Mouse (Mus musculus) ES-Bruce4 (cell line): ENCODE data around the gene Slc16a9. TPM values are rescaled to one million over a fixed set of nuclear protein-coding genes. Genes with fewer than 3 reads are reported as not detected.
A peak's percentile ranks its signal among the peaks of the same experiment; 100 is the strongest.

Experiments
- H3K27ac ChIP-seq: 2 replicates; pipeline ENCODE4 v1.5.1; 2012; ENCODE audit warnings: low read length, inconsistent platforms; ENCODE audit not compliant: insufficient read depth
- H3K27me3 ChIP-seq: 2 replicates; pipeline ENCODE4 v1.6.1; 2012; ENCODE audit warnings: mild to moderate bottlenecking, low read length, inconsistent platforms; ENCODE audit not compliant: control insufficient read depth, poor library complexity, insufficient read depth, severe bottlenecking
- H3K36me3 ChIP-seq: 2 replicates; pipeline ENCODE4 v1.6.1; 2012; ENCODE audit warnings: inconsistent platforms, mild to moderate bottlenecking, low read length, moderate library complexity; ENCODE audit not compliant: control insufficient read depth, poor library complexity, insufficient read depth, severe bottlenecking
- H3K4me1 ChIP-seq: one replicate; pipeline ENCODE4 v1.8.1; 2011; ENCODE audit warnings: low read length; ENCODE audit not compliant: control insufficient read depth, insufficient read depth
- H3K4me3 ChIP-seq: 2 replicates; pipeline ENCODE4 v1.5.1; 2011; ENCODE audit warnings: low read depth, mild to moderate bottlenecking, low read length
- H3K9ac ChIP-seq: 2 replicates; pipeline ENCODE4 v1.6.1; 2012; ENCODE audit warnings: low read depth, mild to moderate bottlenecking, inconsistent platforms; ENCODE audit not compliant: poor library complexity, severe bottlenecking
- H3K9me3 ChIP-seq: replicated peaks from 2 replicates; pipeline ENCODE4 v1.6.1; 2012; ENCODE audit warnings: mild to moderate bottlenecking, low read length, inconsistent platforms; ENCODE audit not compliant: control insufficient read depth, poor library complexity, insufficient read depth, severe bottlenecking
- CTCF ChIP-seq: IDR thresholded peaks from one replicate; pipeline ENCODE4 v1.8.1; 2011; ENCODE audit warnings: low read depth, low read length
- EP300 ChIP-seq: IDR thresholded peaks from 2 replicates; pipeline ENCODE4 v1.6.1; 2011; ENCODE audit warnings: low read depth, low read length; ENCODE audit not compliant: insufficient read depth
- POLR2A ChIP-seq: IDR thresholded peaks from one replicate; pipeline ENCODE4 v1.8.1; 2011; ENCODE audit warnings: low read length; ENCODE audit not compliant: insufficient read depth
- polyA plus RNA-seq: library from polyadenylated mRNA; stranded (reverse); fragments of >200 nt; gene quantifications from 2 replicates; pipeline ENCODE4 v1.2.4, GENCODE M21; 2011; ENCODE audit warnings: low read depth; ENCODE audit not compliant: missing spikeins, insufficient read depth, insufficient read length

Slc16a9 gene
- polyA plus RNA-seq, result 5.1 and 5.2 TPM in 2 replicates

DNA sequence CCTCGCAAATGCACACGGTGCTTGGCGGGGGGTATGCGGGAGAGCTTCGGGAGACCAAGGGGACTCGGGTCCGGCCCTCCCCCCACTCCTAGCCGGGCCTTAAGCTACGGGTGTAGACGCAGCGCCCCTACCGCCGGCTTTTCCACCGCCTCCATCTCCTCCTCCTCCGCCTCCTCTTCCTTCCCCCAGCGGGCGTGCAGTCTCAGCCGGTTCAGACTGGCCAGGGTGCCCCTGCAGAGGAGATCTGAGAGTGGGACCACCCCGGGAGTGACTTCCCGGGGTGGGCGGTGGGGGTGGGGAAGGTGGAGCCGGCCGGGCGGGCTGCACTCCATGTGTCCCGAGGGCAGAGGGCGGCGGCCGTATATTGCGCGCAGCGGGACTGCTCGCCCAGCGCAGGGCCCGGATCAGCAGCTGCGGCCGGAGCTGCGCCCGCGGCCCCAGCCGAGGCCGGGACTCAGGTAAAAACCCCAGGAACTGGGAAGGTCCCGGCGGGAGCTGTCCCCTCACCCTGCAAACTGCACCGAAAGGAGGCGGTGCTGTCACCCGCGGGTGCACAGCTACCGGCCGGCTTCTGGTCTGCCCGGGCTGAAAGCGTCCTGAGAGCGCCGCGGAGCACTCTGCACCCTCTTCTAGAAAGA is at the start of gene Slc16a9:
Slc16a9 (plus strand) TSS at position 180 of the 638 bp plus-strand sequence.
- no peaks in the 10 kb centered on the region for H3K27me3 ChIP-seq
- H3K27ac ChIP-seq, result no peak within 1 kb of the TSS

DNA sequence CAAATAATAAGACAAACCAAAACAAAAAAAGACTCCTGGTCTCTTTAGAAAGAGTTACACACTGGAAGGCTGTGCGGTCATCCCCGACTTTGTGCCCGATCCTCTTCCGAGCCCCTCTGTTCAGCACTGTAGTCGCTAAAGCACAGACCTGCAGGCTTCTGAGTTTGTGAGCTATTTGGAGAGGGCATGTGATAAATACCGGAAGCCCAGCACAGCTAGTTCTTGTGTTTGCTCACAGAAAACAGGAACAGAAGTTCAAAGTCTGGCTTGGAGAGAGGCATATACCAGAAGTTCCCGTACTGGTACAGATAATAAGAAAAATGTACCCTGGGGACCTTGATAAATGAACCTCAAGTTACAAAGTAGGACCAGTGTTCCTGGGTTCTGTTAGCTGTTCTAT is 49.6 kb upstream of the Slc16a9 start:
- no peaks in the 10 kb centered on the region for H3K9me3 ChIP-seq
- H3K36me3 ChIP-seq, result 0 out of 2 replicates have a peak, but pooled peaks cover 5% of the 10 kb centered on the region
- H3K27ac ChIP-seq, result no peak overlapping the region
- H3K27me3 ChIP-seq, result no peaks in the 10 kb centered on the region
- H3K4me1 ChIP-seq, result peaks cover 2% of the 10 kb centered on the region
- no peak overlapping the region for H3K4me3 ChIP-seq
- no peak overlapping the region for H3K9ac ChIP-seq
- TF ChIP-seq CTCF (no peak), POLR2A (no peak), EP300 (no peak)

More for the DNA sequence above, at the start of gene Slc16a9:
- peak; percentile 0 for TF ChIP-seq CTCF
- peak; percentile 88 for TF ChIP-seq EP300
- no peak for TF ChIP-seq POLR2A
- peak within 1 kb of the TSS; percentile 36 for H3K9ac ChIP-seq
- H3K4me1 ChIP-seq, result peaks cover 2% of the 10 kb centered on the region
- H3K9me3 ChIP-seq, result no peaks in the 10 kb centered on the region; the same call in 1 of the 2 replicates
- H3K4me3 ChIP-seq, result peak within 1 kb of the TSS; percentile 74
- H3K36me3 ChIP-seq, result no peaks in the 10 kb centered on the region

DNA sequence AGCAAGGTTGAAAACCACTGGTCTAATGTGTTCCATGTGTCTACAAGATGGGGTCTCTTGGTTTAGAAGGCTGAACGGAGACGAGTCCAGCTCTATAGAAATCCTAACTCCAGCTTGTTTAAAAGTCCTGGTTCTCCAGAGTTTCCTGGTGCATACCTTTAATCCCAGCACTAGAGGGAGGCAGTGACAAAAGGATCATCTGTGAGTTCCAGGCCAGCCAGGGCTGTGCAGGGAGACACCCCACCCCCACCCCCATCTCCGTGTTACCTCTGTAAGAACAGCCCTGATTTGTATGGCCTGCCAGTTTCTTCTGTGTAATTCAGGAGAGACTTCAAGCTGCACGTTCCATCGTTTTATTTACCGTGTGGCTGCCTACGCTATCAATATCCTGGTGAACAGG is 49.1 kb upstream of the Slc16a9 start:
- no peaks in the 10 kb centered on the region for H3K27me3 ChIP-seq
- peaks cover 2% of the 10 kb centered on the region for H3K4me1 ChIP-seq
- H3K27ac ChIP-seq, result no peak overlapping the region
- H3K36me3 ChIP-seq, result 0 out of 2 replicates have a peak, but pooled peaks cover 5% of the 10 kb centered on the region
- TF ChIP-seq EP300, result no peak
- TF ChIP-seq CTCF, result peak; percentile 60
- no peak for TF ChIP-seq POLR2A
- H3K9me3 ChIP-seq, result no peaks in the 10 kb centered on the region
- H3K9ac ChIP-seq, result no peak overlapping the region
- H3K4me3 ChIP-seq, result no peak overlapping the region

DNA sequence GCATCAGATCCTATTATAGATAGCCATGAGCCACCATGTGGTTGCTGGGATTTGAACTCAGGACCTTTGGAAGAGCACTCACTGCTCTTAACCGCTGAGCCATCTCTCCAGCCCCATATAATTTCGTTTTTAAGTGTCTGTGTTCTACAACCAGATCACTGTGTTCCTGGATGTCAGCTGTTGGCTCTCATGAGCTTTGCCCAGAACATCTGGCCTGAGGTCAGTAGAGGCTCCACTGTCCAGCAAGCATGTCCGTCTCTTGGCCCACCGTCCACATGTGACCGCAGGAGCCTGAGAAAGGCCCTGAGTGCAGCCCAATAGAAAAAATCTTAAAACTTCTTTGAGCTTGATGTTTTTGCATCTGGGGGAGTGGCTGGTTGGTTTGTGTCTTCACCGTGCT is 48.2 kb upstream of the Slc16a9 start:
- H3K4me3 ChIP-seq, result no peak overlapping the region
- H3K9ac ChIP-seq, result no peak overlapping the region
- H3K9me3 ChIP-seq, result no peaks in the 10 kb centered on the region
- no peak overlapping the region for H3K27ac ChIP-seq
- H3K36me3 ChIP-seq, result 0 out of 2 replicates have a peak, but pooled peaks cover 5% of the 10 kb centered on the region
- H3K27me3 ChIP-seq, result no peaks in the 10 kb centered on the region
- TF ChIP-seq EP300 (no peak), POLR2A (no peak), CTCF (no peak)
- peaks cover 2% of the 10 kb centered on the region for H3K4me1 ChIP-seq

DNA sequence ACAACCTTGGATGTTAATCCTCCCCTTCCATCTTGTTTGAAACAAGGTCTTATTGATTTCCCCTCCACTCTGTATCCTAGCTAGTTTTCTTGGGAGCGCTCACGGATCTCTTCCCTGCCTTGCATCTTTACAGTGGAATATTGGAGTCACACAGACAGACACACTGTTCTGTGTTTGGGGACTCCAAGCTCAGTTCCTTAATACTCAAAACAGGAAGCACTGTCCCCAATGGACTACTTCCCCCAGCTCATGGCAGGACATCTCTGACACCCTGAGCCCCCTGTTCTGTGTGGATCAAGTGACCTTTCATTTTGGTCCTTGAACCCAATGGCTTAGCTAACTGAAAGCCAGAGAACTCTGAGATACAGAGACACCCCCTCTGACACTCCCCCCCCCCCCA is 47.3 kb upstream of the Slc16a9 start:
- Histone ChIP-seq H3K27me3 (no peaks in the 10 kb centered on the region), H3K4me3 (no peak overlapping the region), H3K9me3 (no peaks in the 10 kb centered on the region), H3K4me1 (peaks cover 2% of the 10 kb centered on the region), H3K9ac (no peak overlapping the region), H3K27ac (no peak overlapping the region), H3K36me3 (0 out of 2 replicates have a peak, but pooled peaks cover 5% of the 10 kb centered on the region)
- TF ChIP-seq POLR2A (no peak), CTCF (no peak), EP300 (no peak)

DNA sequence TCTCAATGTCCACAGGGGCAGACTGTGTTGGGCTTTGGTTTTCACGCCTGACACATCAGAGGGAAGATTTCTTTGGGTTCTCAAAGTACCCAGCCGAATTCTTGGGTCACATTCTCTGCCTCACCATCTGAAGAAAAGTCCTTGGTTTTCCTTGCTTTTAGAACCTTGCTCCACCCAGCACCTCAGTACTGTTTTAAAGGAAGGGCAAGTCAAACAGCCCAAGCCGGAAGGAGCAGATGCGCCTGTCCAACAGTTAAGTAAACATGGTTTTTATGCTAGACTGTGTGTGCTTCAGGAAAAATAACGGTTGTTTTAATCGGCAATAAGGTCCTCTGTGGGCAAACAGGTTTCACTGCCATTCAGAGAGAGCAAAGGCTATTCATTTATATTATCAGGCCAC is 46.9 kb upstream of the Slc16a9 start:
- TF ChIP-seq POLR2A, result no peak
- TF ChIP-seq EP300, result no peak
- no peak for TF ChIP-seq CTCF
- no peak overlapping the region for H3K4me3 ChIP-seq
- no peaks in the 10 kb centered on the region for H3K27me3 ChIP-seq
- 0 out of 2 replicates have a peak, but pooled peaks cover 3% of the 10 kb centered on the region for H3K36me3 ChIP-seq
- H3K9me3 ChIP-seq, result no peaks in the 10 kb centered on the region
- no peak overlapping the region for H3K27ac ChIP-seq
- no peak overlapping the region for H3K9ac ChIP-seq
- H3K4me1 ChIP-seq, result peaks cover 2% of the 10 kb centered on the region
